Mouse (Mus musculus) ES-Bruce4 (cell line): ENCODE results near the gene Dnajc11.

Source experiments
- EP300 ChIP-seq: IDR thresholded peaks from 2 replicates; pipeline ENCODE4 v1.6.1; 2011; ENCODE audit warnings: low read depth, low read length; ENCODE audit not compliant: insufficient read depth
- POLR2A ChIP-seq: IDR thresholded peaks from one replicate; pipeline ENCODE4 v1.8.1; 2011; ENCODE audit warnings: low read length; ENCODE audit not compliant: insufficient read depth

GRCm38 (mm10) chr4:151993035-151993434 lies 59.5 kb downstream of the Dnajc11 start:
- TF ChIP-seq POLR2A: no peak
- TF ChIP-seq EP300: no peak
